Mouse (Mus musculus): ENCODE measurements at regions not wholly inside any gene's neighbourhood (a gene's known extent, or its start where the extent isn't known, plus 50 kb on each side); places are given as distances from the start of the nearest gene placed in this dataset.
"Not testable (repeated sequence)": the region's sequence is repeated elsewhere in the genome, so short reads cannot be mapped to it uniquely, and the experiment has no call there.

- H3K27me3 ChIP-seq; H3K36me3 ChIP-seq; H3K27ac ChIP-seq; H3K4me2 ChIP-seq; H3K9me3 ChIP-seq; ATAC-seq (ENCODE audit: low FRiP score); H3K9ac ChIP-seq; H3K4me1 ChIP-seq (replicated peaks); H3K4me3 ChIP-seq: not testable (repeated sequence)
These were observed 670.2 kb upstream of the Chrm3 start for GRCm38 (mm10) chr13:11030874-11031273.

- Histone ChIP-seq H3K4me3 (no peak overlapping the region), H3K36me3 (no peaks in the 10 kb centered on the region), H3K27ac (no peak overlapping the region), H3K4me2 (no peak overlapping the region), H3K9me3 (no peaks in the 10 kb centered on the region), H3K4me1 (replicated peaks) (no peaks in the 10 kb centered on the region), H3K27me3 (no peaks in the 10 kb centered on the region), H3K9ac (no peak overlapping the region)
- ATAC-seq (ENCODE audit: low FRiP score), result no peak
- 80% methylated on average over 4 of the region's 4 CpGs for WGBS
These were observed 669.7 kb upstream of the Chrm3 start for GRCm38 (mm10) chr13:11030381-11030780.

GRCm38 (mm10) chr13:11025918-11026317 is 665.3 kb upstream of the Chrm3 start:
- Histone ChIP-seq H3K4me2 (no peak overlapping the region), H3K4me1 (replicated peaks) (no peaks in the 10 kb centered on the region), H3K36me3 (no peaks in the 10 kb centered on the region), H3K9ac (no peak overlapping the region), H3K27me3 (no peaks in the 10 kb centered on the region), H3K9me3 (no peaks in the 10 kb centered on the region), H3K4me3 (no peak overlapping the region), H3K27ac (peak overlapping the region; percentile 30; the same call in 1 of the 2 replicates)
- WGBS, result 73% methylated on average over 3 of the region's 3 CpGs
- no peak for ATAC-seq (ENCODE audit: low FRiP score)

GRCm38 (mm10) chr13:11024441-11024840 is 663.8 kb upstream of the Chrm3 start:
- ATAC-seq (ENCODE audit: low FRiP score), result no peak
- H3K9ac ChIP-seq, result no peak overlapping the region
- no peaks in the 10 kb centered on the region for H3K9me3 ChIP-seq
- no peak overlapping the region for H3K4me2 ChIP-seq
- H3K27ac ChIP-seq, result no peak overlapping the region
- H3K4me3 ChIP-seq, result no peak overlapping the region
- H3K4me1 ChIP-seq (replicated peaks), result no peaks in the 10 kb centered on the region
- H3K36me3 ChIP-seq, result no peaks in the 10 kb centered on the region
- WGBS, result 95% methylated on average over 2 of the region's 2 CpGs
- H3K27me3 ChIP-seq, result no peaks in the 10 kb centered on the region

- H3K9ac ChIP-seq, result no peak overlapping the region
- H3K27ac ChIP-seq, result no peak overlapping the region
- WGBS, result 88% methylated on average over 7 of the region's 7 CpGs
- no peak for ATAC-seq (ENCODE audit: low FRiP score)
- no peaks in the 10 kb centered on the region for H3K27me3 ChIP-seq
- no peak overlapping the region for H3K4me2 ChIP-seq
- no peaks in the 10 kb centered on the region for H3K9me3 ChIP-seq
- H3K4me3 ChIP-seq, result no peak overlapping the region
- no peaks in the 10 kb centered on the region for H3K36me3 ChIP-seq
- no peaks in the 10 kb centered on the region for H3K4me1 ChIP-seq (replicated peaks)
These were observed 656.9 kb upstream of the Chrm3 start for GRCm38 (mm10) chr13:11017584-11017983.

GRCm38 (mm10) chr13:11005374-11005773 is 644.7 kb upstream of the Chrm3 start:
- WGBS, result 33% methylated on average over 4 of the region's 4 CpGs
- Histone ChIP-seq H3K4me2 (no peak overlapping the region), H3K27ac (no peak overlapping the region), H3K9ac (no peak overlapping the region), H3K27me3 (no peaks in the 10 kb centered on the region), H3K9me3 (no peaks in the 10 kb centered on the region), H3K36me3 (no peaks in the 10 kb centered on the region), H3K4me1 (replicated peaks) (no peaks in the 10 kb centered on the region), H3K4me3 (no peak overlapping the region)
- ATAC-seq (ENCODE audit: low FRiP score), result no peak

GRCm38 (mm10) chr13:10991151-10991550 is 630.5 kb upstream of the Chrm3 start:
- H3K27me3 ChIP-seq, result no peaks in the 10 kb centered on the region
- H3K9me3 ChIP-seq, result no peaks in the 10 kb centered on the region
- 92% methylated on average over 3 of the region's 3 CpGs for WGBS
- no peak overlapping the region for H3K4me2 ChIP-seq
- no peak overlapping the region for H3K27ac ChIP-seq
- no peaks in the 10 kb centered on the region for H3K36me3 ChIP-seq
- ATAC-seq (ENCODE audit: low FRiP score), result no peak
- H3K4me3 ChIP-seq, result no peak overlapping the region
- H3K4me1 ChIP-seq (replicated peaks), result no peaks in the 10 kb centered on the region
- H3K9ac ChIP-seq, result no peak overlapping the region

GRCm38 (mm10) chr13:10990503-10991025 is 629.9 kb upstream of the Chrm3 start:
- no peaks in the 10 kb centered on the region for H3K27me3 ChIP-seq
- no peak for ATAC-seq (ENCODE audit: low FRiP score)
- H3K9me3 ChIP-seq, result no peaks in the 10 kb centered on the region
- no peak overlapping the region for H3K4me2 ChIP-seq
- no peak overlapping the region for H3K27ac ChIP-seq
- 87% methylated on average over 4 of the region's 4 CpGs for WGBS
- H3K4me3 ChIP-seq, result no peak overlapping the region
- H3K9ac ChIP-seq, result no peak overlapping the region
- H3K36me3 ChIP-seq, result no peaks in the 10 kb centered on the region
- no peaks in the 10 kb centered on the region for H3K4me1 ChIP-seq (replicated peaks)

- Histone ChIP-seq H3K27ac (0 out of 2 replicates have a peak overlapping the region, but pooled peaks have one; percentile 23), H3K4me3 (no peak overlapping the region), H3K36me3 (no peaks in the 10 kb centered on the region), H3K4me1 (replicated peaks) (no peaks in the 10 kb centered on the region), H3K27me3 (no peaks in the 10 kb centered on the region), H3K9me3 (no peaks in the 10 kb centered on the region), H3K9ac (no peak overlapping the region), H3K4me2 (no peak overlapping the region)
- peak; percentile 54 for ATAC-seq (ENCODE audit: low FRiP score)
- 62% methylated on average over 6 of the region's 6 CpGs for WGBS
These were observed 628.6 kb upstream of the Chrm3 start for GRCm38 (mm10) chr13:10989095-10989814.

- Histone ChIP-seq H3K36me3 (no peaks in the 10 kb centered on the region), H3K4me1 (replicated peaks) (no peaks in the 10 kb centered on the region), H3K9me3 (no peaks in the 10 kb centered on the region), H3K27me3 (no peaks in the 10 kb centered on the region), H3K4me2 (no peak overlapping the region), H3K9ac (no peak overlapping the region), H3K27ac (no peak overlapping the region), H3K4me3 (no peak overlapping the region)
- no peak for ATAC-seq (ENCODE audit: low FRiP score)
These were observed 623.1 kb upstream of the Chrm3 start for GRCm38 (mm10) chr13:10983736-10984135.

GRCm38 (mm10) chr13:10982543-10982942 is 621.9 kb upstream of the Chrm3 start:
- no peaks in the 10 kb centered on the region for H3K36me3 ChIP-seq
- H3K9me3 ChIP-seq, result no peaks in the 10 kb centered on the region
- H3K27me3 ChIP-seq, result no peaks in the 10 kb centered on the region
- 85% methylated on average over 4 of the region's 4 CpGs for WGBS
- no peak overlapping the region for H3K4me2 ChIP-seq
- H3K4me3 ChIP-seq, result no peak overlapping the region
- H3K4me1 ChIP-seq (replicated peaks), result no peaks in the 10 kb centered on the region
- no peak overlapping the region for H3K27ac ChIP-seq
- ATAC-seq (ENCODE audit: low FRiP score), result no peak
- no peak overlapping the region for H3K9ac ChIP-seq

- Histone ChIP-seq H3K4me2 (no peak overlapping the region), H3K9ac (no peak overlapping the region), H3K27ac (no peak overlapping the region), H3K4me3 (no peak overlapping the region), H3K36me3 (no peaks in the 10 kb centered on the region), H3K9me3 (no peaks in the 10 kb centered on the region), H3K27me3 (no peaks in the 10 kb centered on the region), H3K4me1 (replicated peaks) (no peaks in the 10 kb centered on the region)
- no peak for ATAC-seq (ENCODE audit: low FRiP score)
- 75% methylated on average over 3 of the region's 3 CpGs for WGBS
These were observed 611.3 kb upstream of the Chrm3 start for GRCm38 (mm10) chr13:10971932-10972331.

- no peak for ATAC-seq (ENCODE audit: low FRiP score)
- WGBS, result 86% methylated on average over 3 of the region's 3 CpGs
- no peaks in the 10 kb centered on the region for H3K4me1 ChIP-seq (replicated peaks)
- H3K4me3 ChIP-seq, result no peak overlapping the region
- no peaks in the 10 kb centered on the region for H3K36me3 ChIP-seq
- no peak overlapping the region for H3K4me2 ChIP-seq
- H3K27me3 ChIP-seq, result no peaks in the 10 kb centered on the region
- no peak overlapping the region for H3K27ac ChIP-seq
- no peak overlapping the region for H3K9ac ChIP-seq
- H3K9me3 ChIP-seq, result no peaks in the 10 kb centered on the region
These were observed 610.1 kb upstream of the Chrm3 start for GRCm38 (mm10) chr13:10970721-10971120.

Measured in hindbrain, embryonic 13.5 days (tissue).